Mouse (Mus musculus) spleen, adult 2 months (tissue): Measurements from ENCODE around the gene Smg6.

ENCODE experiments used
- CTCF ChIP-seq: fragments of 200-500 bp; IDR thresholded peaks from 2 replicates; pipeline ENCODE4 v1.5.1; 2011; ENCODE audit warnings: mild to moderate bottlenecking, inconsistent platforms; ENCODE audit not compliant: insufficient read depth, insufficient read length, insufficient replicate concordance; ENCODE audit errors: extremely low read depth
- POLR2A ChIP-seq: fragments of 200-500 bp; IDR thresholded peaks from 2 replicates; pipeline ENCODE4 v1.6.1; 2011; ENCODE audit warnings: low read depth, low read length, inconsistent platforms

GRCm38 (mm10) chr11:75190371-75190724, 264.7 kb downstream of the Smg6 start:
- TF ChIP-seq CTCF (no peak), POLR2A (peak; percentile 50)
